Mouse (Mus musculus) heart, adult 2 months (tissue): ENCODE data around the gene Abcd3.

Experiments
- CTCF ChIP-seq: fragments of 200-600 bp; IDR thresholded peaks from 2 replicates; pipeline ENCODE4 v1.8.1; 2022; ENCODE audit warnings: antibody characterized with exemption, mild to moderate bottlenecking, moderate library complexity
- POLR2A ChIP-seq: fragments of 200-500 bp; IDR thresholded peaks from 2 replicates; pipeline ENCODE4 v1.6.1; 2011; ENCODE audit warnings: mild to moderate bottlenecking, low read depth, low read length, control low read depth; ENCODE audit not compliant: insufficient read depth

GRCm38 (mm10) chr3:121815549-121816235 lies 590 bp upstream of the Abcd3 start:
- TF ChIP-seq CTCF, result no peak
- no peak for TF ChIP-seq POLR2A
